Mouse (Mus musculus) erythroblast, embryonic 14.5 days (primary cell): ENCODE results near the gene Stk36. TPM values are rescaled to one million over a fixed set of nuclear protein-coding genes. Genes with fewer than 3 reads are reported as not detected.

ENCODE experiments used
- H3K27me3 ChIP-seq: 2 replicates; pipeline ENCODE4 v1.6.1; 2012; ENCODE audit warnings: inconsistent platforms; ENCODE audit not compliant: control insufficient read depth
- H3K36me3 ChIP-seq: 2 replicates; pipeline ENCODE4 v1.6.1; 2012; ENCODE audit warnings: mild to moderate bottlenecking, inconsistent platforms; ENCODE audit not compliant: control insufficient read depth
- H3K4me1 ChIP-seq: 2 replicates; pipeline ENCODE4 v1.6.1; 2012; ENCODE audit warnings: inconsistent platforms; ENCODE audit not compliant: control insufficient read depth
- H3K4me3 ChIP-seq: replicated peaks from 2 replicates; pipeline ENCODE3; 2012; ENCODE audit warnings: moderate library complexity, mild to moderate bottlenecking, inconsistent platforms
- H3K9me3 ChIP-seq: 2 replicates; pipeline ENCODE4 v1.6.1; 2012; ENCODE audit warnings: low read length, inconsistent platforms, mixed read lengths; ENCODE audit not compliant: control insufficient read depth
- GATA1 ChIP-seq: IDR thresholded peaks from 2 replicates; pipeline ENCODE4 v1.6.1; 2012; ENCODE audit warnings: low read length, inconsistent platforms, mixed read lengths
- TAL1 ChIP-seq: IDR thresholded peaks from 3 replicates; pipeline ENCODE4 v1.6.1; 2012; ENCODE audit warnings: low read length, inconsistent platforms, mixed read lengths
- polyA plus RNA-seq: library from polyadenylated mRNA; stranded (reverse); fragments of >175 nt; gene quantifications from 2 replicates; pipeline ENCODE4 v1.2.3, GENCODE M21; 2012

The Stk36 gene
- not detected in 2 replicates for polyA plus RNA-seq

DNA sequence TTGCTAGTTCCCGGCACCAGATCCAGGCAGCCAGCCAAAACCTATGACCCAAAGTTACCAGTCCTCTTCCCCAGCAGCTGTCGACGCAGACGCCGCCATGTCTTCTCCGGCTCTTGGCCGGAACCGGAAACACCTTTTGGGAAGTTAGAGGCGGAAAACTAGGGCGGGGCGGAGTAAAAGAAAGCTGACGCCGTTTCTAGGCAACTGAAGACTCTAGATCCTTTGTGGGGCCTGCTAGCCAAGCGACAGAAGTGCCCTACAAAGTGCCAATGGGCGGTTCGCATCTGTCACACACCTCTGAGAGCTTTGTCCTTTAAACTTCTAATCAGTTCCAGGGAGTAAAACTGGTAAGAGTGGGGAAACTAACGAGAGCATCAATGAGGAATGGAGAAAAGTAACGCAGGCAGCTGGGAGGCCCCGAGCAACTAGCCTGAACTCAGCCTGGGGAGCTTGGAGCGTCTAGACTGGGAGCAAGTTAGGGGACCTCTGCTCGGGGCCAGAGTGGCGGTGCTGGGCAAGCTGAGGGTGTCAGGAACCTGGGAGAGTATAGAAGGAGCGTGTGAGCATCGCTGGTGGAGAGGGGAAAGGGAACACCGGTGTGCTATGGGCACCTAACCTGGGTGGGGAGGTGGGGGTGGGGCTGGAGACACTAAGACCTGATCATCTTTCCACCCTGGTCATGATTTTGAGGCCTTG lies at the start of gene Stk36, which contains the start of gene Rnf25:
Stk36 (plus strand) TSS at position 179 of the 696 bp plus-strand sequence.
Rnf25 (minus strand) TSS at position 131 of the 696 bp plus-strand sequence.
- Histone ChIP-seq H3K4me1 (peaks cover 23% of the 10 kb centered on the region), H3K36me3 (peaks cover 24% of the 10 kb centered on the region), H3K27me3 (no peaks in the 10 kb centered on the region), H3K9me3 (no peaks in the 10 kb centered on the region), H3K4me3 (peak within 1 kb of the TSS; percentile 87)
- no peak for TF ChIP-seq GATA1
- no peak for TF ChIP-seq TAL1

DNA sequence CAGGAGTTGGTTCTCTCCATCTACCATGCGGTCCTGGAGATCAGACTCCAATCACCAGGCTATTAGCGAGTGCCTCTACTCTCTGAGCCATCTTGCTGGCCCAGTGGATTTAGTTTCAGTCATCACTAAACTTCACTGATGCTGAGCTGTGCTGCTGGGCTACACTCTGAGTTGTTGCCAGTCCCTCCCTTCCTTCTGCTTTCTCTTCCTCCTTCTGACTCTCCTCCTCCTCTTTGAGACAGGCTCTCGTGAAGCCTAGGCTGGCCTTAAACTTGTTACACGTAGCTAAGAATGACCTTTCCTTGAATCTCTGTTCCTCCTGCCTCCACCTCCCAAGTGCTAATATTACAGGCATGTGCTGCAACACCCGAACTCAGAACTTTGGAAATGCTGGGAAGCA lies 42.2 kb upstream of the Stk36 start:
- H3K4me3 ChIP-seq = no peak overlapping the region
- no peaks in the 10 kb centered on the region for H3K9me3 ChIP-seq
- no peaks in the 10 kb centered on the region for H3K36me3 ChIP-seq
- TF ChIP-seq TAL1 (no peak), GATA1 (no peak)
- H3K4me1 ChIP-seq = no peaks in the 10 kb centered on the region
- no peaks in the 10 kb centered on the region; the same call in 1 of the 2 replicates for H3K27me3 ChIP-seq

DNA sequence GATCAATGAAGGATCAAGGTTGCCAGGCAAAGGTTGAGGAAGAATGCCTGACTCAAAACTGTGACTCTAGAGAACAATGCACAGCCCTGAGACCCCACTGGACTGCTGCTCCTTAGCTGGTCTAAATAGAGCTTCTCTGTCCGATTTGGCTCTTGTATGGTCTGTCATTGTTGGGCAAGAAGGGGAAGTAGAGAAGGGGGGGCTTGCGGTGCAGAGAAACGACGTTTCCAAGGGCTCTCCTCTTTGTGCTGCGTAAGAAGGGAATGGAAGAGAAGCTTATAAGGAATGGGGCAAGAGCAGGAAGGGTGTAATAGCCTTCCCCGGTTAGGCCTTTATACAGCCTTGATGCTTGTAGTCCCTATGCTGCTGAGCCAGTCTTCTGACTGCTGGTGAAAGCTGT lies 35.4 kb upstream of the Stk36 start:
- H3K4me1 ChIP-seq = no peaks in the 10 kb centered on the region
- no peaks in the 10 kb centered on the region for H3K27me3 ChIP-seq
- H3K36me3 ChIP-seq = peaks cover 61% of the 10 kb centered on the region
- H3K9me3 ChIP-seq = no peaks in the 10 kb centered on the region
- no peak for TF ChIP-seq GATA1
- H3K4me3 ChIP-seq = no peak overlapping the region

DNA sequence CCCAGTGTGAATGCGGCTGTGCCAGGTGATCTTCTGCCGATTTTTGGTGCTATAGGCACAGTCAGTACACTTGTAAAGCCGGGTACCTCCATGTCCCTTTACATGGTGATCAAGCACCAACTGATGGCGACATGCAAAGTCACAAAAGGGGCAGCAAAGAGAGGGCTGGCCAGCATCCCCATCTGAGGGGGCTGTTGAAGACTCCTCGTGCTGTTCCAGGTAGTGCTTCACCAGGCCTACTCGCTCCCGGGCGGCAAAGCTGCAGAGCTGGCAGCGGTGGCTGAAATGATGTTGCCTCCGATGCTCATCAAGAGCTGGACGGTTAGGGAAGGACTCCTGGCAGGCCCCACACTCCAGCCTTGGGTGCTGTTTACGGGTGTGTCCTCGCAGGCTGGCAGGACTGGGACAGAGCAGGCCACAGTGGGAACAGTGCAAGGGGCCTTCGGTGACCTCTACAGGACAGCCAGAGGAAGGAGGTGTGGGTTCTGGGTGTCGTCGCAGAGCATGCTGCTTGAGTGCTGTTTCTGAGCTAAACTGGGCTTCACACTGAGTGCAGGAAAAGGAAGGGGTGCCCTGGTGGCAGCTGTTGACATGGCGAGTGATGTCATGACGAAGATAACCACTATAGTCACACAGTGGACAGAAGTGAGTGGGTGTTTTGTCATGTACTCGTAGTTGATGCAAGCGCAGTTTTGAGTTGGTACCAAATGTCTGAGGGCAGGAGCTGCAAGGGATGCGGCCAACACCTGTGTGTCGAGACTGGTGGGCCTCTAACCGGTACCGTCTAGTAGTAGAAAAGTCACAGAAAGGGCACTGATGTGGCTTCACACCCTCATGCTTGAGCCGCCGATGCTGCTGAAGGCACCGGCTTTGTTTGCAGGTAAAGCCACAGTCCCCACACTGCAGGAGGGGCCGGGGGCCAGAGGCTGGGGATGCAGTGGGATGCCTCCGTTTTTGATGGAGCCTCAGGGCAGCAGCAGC lies 31.2 kb upstream of the Stk36 start:
- Histone ChIP-seq H3K4me3 (no peak overlapping the region), H3K9me3 (no peaks in the 10 kb centered on the region), H3K4me1 (no peaks in the 10 kb centered on the region), H3K36me3 (peaks cover 96% of the 10 kb centered on the region), H3K27me3 (no peaks in the 10 kb centered on the region)
- no peak for TF ChIP-seq TAL1

DNA sequence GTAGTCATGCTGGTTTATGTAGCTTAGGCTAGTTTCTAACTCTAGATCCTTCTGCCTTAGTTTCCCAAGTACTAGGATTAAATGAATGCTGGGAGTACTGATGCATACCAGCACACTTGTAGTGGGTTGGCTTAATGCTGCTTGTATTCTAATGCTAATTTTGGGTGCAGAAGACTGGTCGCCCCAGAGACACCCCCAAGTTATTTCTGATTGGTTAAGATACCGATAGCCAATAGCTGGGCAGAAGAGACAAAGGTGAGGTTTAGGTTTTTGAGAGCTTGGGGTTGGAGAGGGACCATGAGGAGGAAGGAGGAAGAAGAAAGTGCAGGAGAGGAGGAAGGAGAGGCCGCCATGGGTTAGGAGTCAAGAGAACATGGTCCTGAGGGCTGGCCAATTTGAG lies 18.6 kb upstream of the Stk36 start:
- TF ChIP-seq GATA1 (no peak), TAL1 (no peak)
- peaks cover 33% of the 10 kb centered on the region for H3K4me1 ChIP-seq
- H3K4me3 ChIP-seq = no peak overlapping the region
- H3K27me3 ChIP-seq = no peaks in the 10 kb centered on the region
- H3K9me3 ChIP-seq = no peaks in the 10 kb centered on the region
- H3K36me3 ChIP-seq = peaks cover 64% of the 10 kb centered on the region

DNA sequence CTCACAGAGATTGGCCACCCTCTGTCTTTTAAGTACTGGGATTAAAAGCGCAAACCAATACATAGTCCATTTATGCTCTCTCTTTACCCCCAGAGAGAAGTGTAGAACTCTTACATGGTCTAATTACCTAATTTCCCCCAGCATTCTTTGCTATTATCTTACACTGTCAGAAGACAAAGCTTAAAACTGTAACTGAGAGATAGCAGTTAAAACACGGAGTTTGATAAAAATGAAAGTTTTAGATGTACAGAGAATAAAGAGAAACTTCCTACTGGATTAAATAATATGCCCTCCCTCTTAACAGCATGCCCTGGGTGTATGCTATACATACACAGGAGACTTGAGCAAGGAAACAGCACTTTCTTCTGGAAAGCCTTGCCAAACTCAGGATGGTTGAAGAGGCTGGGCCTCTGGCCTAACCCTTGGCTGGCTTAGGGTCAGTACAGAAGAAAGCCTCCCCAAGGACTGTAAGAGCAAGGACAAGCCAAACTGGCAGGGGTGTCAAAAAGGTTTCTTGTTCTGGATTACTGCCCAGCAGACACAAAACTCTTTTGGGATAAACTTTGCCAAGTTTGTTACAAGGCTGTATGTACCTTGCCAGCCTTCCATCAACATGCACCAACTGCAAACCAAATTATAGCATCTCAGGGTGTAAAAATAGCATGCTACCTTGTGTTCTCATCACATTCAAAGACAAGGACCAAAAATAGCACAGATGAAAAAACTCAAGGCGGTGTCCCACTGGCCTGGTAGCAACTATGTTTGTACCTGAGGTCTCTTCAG lies 16.4 kb upstream of the Stk36 start:
- no peak overlapping the region for H3K4me3 ChIP-seq
- no peaks in the 10 kb centered on the region for H3K9me3 ChIP-seq
- H3K4me1 ChIP-seq = peaks cover 48% of the 10 kb centered on the region
- H3K27me3 ChIP-seq = no peaks in the 10 kb centered on the region
- TF ChIP-seq GATA1 (no peak), TAL1 (no peak; the same call in 2 of the 3 replicates)
- peaks cover 47% of the 10 kb centered on the region for H3K36me3 ChIP-seq

DNA sequence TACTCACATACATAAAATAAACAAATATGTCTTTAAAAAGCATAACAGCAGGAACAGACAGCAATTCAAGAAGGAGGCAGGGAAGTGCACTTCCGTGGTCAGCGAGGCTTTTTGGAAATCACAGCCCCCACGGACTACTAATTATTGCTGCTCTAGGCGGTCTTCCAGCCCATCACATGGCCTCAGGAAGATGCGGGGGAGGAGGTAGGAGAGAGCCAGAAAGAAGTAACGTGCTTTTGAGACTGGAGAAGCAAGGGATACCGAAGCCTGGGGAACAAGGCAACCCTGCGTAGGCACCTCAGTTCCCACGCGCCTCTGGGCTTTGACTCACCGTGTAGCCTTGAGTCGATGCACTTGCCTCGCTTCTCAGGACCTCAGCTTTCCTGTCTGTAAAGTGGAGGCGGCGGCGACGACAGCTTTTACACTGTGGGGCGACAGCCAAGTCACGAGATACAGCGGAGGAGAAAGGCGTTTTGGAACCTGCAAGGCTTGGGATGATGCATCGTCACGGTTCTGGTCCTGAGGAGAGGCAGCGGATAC lies 13.9 kb upstream of the Stk36 start:
- peak overlapping the region; percentile 67 for H3K4me3 ChIP-seq
- H3K27me3 ChIP-seq = no peaks in the 10 kb centered on the region
- TF ChIP-seq GATA1 = no peak
- TF ChIP-seq TAL1 = no peak
- peaks cover 48% of the 10 kb centered on the region for H3K4me1 ChIP-seq
- peaks cover 56% of the 10 kb centered on the region for H3K36me3 ChIP-seq
- no peaks in the 10 kb centered on the region for H3K9me3 ChIP-seq

DNA sequence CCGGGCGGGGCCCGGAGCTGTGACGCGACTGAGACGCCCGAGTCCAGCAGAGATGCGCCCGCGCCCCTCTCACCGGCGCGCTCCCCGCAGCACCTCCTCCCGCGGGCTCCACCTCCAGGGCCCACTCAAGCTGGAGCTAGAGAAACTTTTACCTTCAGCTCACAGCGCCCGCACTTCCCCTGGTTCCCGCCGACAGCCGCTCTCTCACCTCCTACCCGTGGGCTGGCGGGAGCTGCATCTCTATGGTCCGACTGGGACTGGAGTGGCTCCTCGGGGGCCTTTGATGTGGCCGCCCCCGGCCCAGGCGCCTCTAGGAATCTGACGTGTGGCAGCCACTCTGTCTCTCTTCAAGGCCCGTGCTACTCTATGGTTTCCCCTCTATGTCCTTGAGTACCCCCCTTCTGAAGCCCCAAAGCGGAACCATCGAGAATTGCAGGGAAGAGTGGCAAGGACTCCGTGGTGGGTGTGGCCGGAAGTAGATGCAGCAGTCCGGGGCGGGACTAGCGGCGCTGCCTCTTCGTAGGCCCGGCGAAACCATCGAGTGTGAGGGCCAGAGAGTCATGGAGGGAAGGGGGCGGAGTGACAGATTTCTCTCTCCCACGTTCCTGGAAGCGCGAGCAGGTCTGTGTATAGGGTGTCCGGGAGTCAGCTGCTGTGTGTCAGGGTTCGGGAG lies 13.3 kb upstream of the Stk36 start, which contains the start of the genes Zfp142 and Bcs1l:
Zfp142 (minus strand) TSS at position 474 of the 673 bp plus-strand sequence.
Bcs1l (plus strand) TSS at position 517 of the 673 bp plus-strand sequence.
- Histone ChIP-seq H3K4me3 (peak within 1 kb of the TSS; percentile 67), H3K36me3 (peaks cover 51% of the 10 kb centered on the region), H3K27me3 (no peaks in the 10 kb centered on the region), H3K4me1 (peaks cover 48% of the 10 kb centered on the region), H3K9me3 (no peaks in the 10 kb centered on the region)
- no peak for TF ChIP-seq GATA1
- TF ChIP-seq TAL1 = no peak
